Mouse (Mus musculus) midbrain, embryonic 14.5 days (tissue): ENCODE data around the gene Myt1. TPM values are rescaled to one million over a fixed set of nuclear protein-coding genes. Genes with fewer than 3 reads are reported as not detected.
A peak's percentile ranks its signal among the peaks of the same experiment; 100 is the strongest.

ENCODE experiments used
- ATAC-seq: fragments of 200-750 bp; cut with Nextera tagmentation; 2 replicates; pipeline ENCODE4 v1.8.0; 2017; ENCODE audit warnings: moderate number of reproducible peaks, moderate library complexity; ENCODE audit not compliant: low FRiP score, low TSS enrichment
- DNase-seq: peaks from one replicate; pipeline ENCODE4 v3.0.0-alpha.2; 2015
- H3K27ac ChIP-seq: fragments of 300-500 bp; sonication (generic); replicated peaks from 2 replicates; pipeline ENCODE4 v1.5.1; 2014; ENCODE audit warnings: mild to moderate bottlenecking, low read depth, low read length, moderate library complexity
- H3K27me3 ChIP-seq: fragments of 300-500 bp; sonication (generic); 2 replicates; pipeline ENCODE4 v1.6.1; 2014; ENCODE audit warnings: low read length, control low read depth, mixed read lengths; ENCODE audit not compliant: control insufficient read depth, insufficient read depth
- H3K36me3 ChIP-seq: fragments of 300-500 bp; sonication (generic); 2 replicates; pipeline ENCODE4 v1.6.1; 2014; ENCODE audit warnings: low read length, control low read depth; ENCODE audit not compliant: control insufficient read depth, insufficient read depth
- H3K4me1 ChIP-seq: fragments of 300-500 bp; sonication (generic); 2 replicates; pipeline ENCODE4 v1.6.1; 2014; ENCODE audit warnings: mild to moderate bottlenecking, antibody characterized with exemption, low read length, control low read depth; ENCODE audit not compliant: control insufficient read depth, insufficient read depth
- H3K4me2 ChIP-seq: fragments of 300-500 bp; sonication (generic); 2 replicates; pipeline ENCODE4 v1.6.1; 2014; ENCODE audit warnings: mild to moderate bottlenecking, low read length, moderate library complexity
- H3K4me3 ChIP-seq: fragments of 300-500 bp; sonication (generic); replicated peaks from 2 replicates; pipeline ENCODE4 v1.5.1; 2014; ENCODE audit warnings: low read depth, low read length
- H3K9ac ChIP-seq: fragments of 300-500 bp; sonication (generic); replicated peaks from 2 replicates; pipeline ENCODE4 v1.6.1; 2014; ENCODE audit warnings: mild to moderate bottlenecking, low read length, moderate library complexity
- H3K9me3 ChIP-seq: fragments of 300-500 bp; sonication (generic); 2 replicates; pipeline ENCODE4 v1.6.1; 2016; ENCODE audit warnings: low read length, control low read depth, mixed read lengths; ENCODE audit not compliant: control insufficient read depth
- WGBS: fragments of 180-500 bp; shearing (Covaris S2); extraction: QIAGEN DNeasy Blood & Tissue Kit; methylation state at CpG from one replicate; pipeline ENCODE4 v1.1.7; 2014; 5-methylcytosine and 5-hydroxymethylcytosine counted together
- polyA plus RNA-seq: library from polyadenylated mRNA; unstranded; fragments of >200 nt; fragmentation: Nextera tagmentation; extraction: Ambion mirVana; gene quantifications from 2 replicates; pipeline ENCODE4 v1.2.1, GENCODE M21; 2014

Gene Myt1
- 21.2 and 31.3 TPM in 2 replicates for polyA plus RNA-seq

- Histone ChIP-seq H3K9me3 (no peaks in the 10 kb centered on the region), H3K36me3 (no peaks in the 10 kb centered on the region), H3K9ac (peak within 1 kb of the TSS; percentile 52), H3K27ac (peak within 1 kb of the TSS; percentile 90), H3K27me3 (no peaks in the 10 kb centered on the region), H3K4me1 (peaks cover 60% of the 10 kb centered on the region), H3K4me3 (peak within 1 kb of the TSS; percentile 57), H3K4me2 (peak within 1 kb of the TSS; percentile 76)
- WGBS, result 11% methylated on average over 8 of the region's 8 CpGs
- ATAC-seq (peak; percentile 79), DNase-seq (peak; percentile 82)
Observed at GRCm38 (mm10) chr2:181763006-181763830, at the start of gene Myt1. Myt1 (plus strand) TSS chr2:181763332.

- Histone ChIP-seq H3K36me3 (peaks cover 9% of the 10 kb centered on the region), H3K4me3 (peak overlapping the region; percentile 54), H3K27me3 (no peaks in the 10 kb centered on the region), H3K27ac (peak overlapping the region; percentile 94), H3K9ac (peak overlapping the region; percentile 59; the same call in 1 of the 2 replicates), H3K4me2 (peak overlapping the region; percentile 73), H3K9me3 (no peaks in the 10 kb centered on the region), H3K4me1 (peaks cover 41% of the 10 kb centered on the region)
- DNase-seq (peak; percentile 85), ATAC-seq (peak; percentile 70)
- WGBS, result 16% methylated on average over 1 of the region's 1 CpGs
Observed at GRCm38 (mm10) chr2:181713749-181714148, 49.4 kb upstream of the Myt1 start.

GRCm38 (mm10) chr2:181714903-181715326 lies 48.2 kb upstream of the Myt1 start, which contains the start of gene Oprl1:
Oprl1 (plus strand) TSS chr2:181715016.
- peaks cover 41% of the 10 kb centered on the region for H3K4me1 ChIP-seq
- no peaks in the 10 kb centered on the region for H3K27me3 ChIP-seq
- H3K9me3 ChIP-seq, result no peaks in the 10 kb centered on the region
- H3K4me3 ChIP-seq, result peak within 1 kb of the TSS; percentile 54
- H3K9ac ChIP-seq, result peak within 1 kb of the TSS; percentile 59
- H3K27ac ChIP-seq, result peak within 1 kb of the TSS; percentile 94
- H3K4me2 ChIP-seq, result peak within 1 kb of the TSS; percentile 73
- ATAC-seq (peak; percentile 79), DNase-seq (peak; percentile 88)
- 1% methylated on average over 7 of the region's 7 CpGs for WGBS
- H3K36me3 ChIP-seq, result peaks cover 21% of the 10 kb centered on the region

GRCm38 (mm10) chr2:181715382-181715781 lies 47.8 kb upstream of the Myt1 start:
- Histone ChIP-seq H3K27ac (peak overlapping the region; percentile 94), H3K27me3 (no peaks in the 10 kb centered on the region), H3K4me3 (peak overlapping the region; percentile 54), H3K9ac (peak overlapping the region; percentile 59), H3K4me1 (peaks cover 41% of the 10 kb centered on the region), H3K4me2 (peak overlapping the region; percentile 73), H3K36me3 (peaks cover 25% of the 10 kb centered on the region), H3K9me3 (no peaks in the 10 kb centered on the region)
- ATAC-seq, result no peak
- 38% methylated on average over 3 of the region's 3 CpGs for WGBS
- DNase-seq, result no peak

GRCm38 (mm10) chr2:181716991-181717390 lies 46.1 kb upstream of the Myt1 start:
- Histone ChIP-seq H3K4me1 (peaks cover 41% of the 10 kb centered on the region), H3K27me3 (no peaks in the 10 kb centered on the region), H3K4me3 (peak overlapping the region; percentile 54), H3K9me3 (no peaks in the 10 kb centered on the region), H3K4me2 (peak overlapping the region; percentile 73), H3K9ac (no peak overlapping the region), H3K36me3 (peaks cover 36% of the 10 kb centered on the region), H3K27ac (no peak overlapping the region)
- WGBS, result 53% methylated on average over 3 of the region's 3 CpGs
- ATAC-seq (no peak), DNase-seq (peak; percentile 39)

GRCm38 (mm10) chr2:181720061-181720460 lies 43.1 kb upstream of the Myt1 start:
- Histone ChIP-seq H3K27me3 (no peaks in the 10 kb centered on the region), H3K9me3 (no peaks in the 10 kb centered on the region), H3K4me2 (no peak overlapping the region), H3K4me3 (no peak overlapping the region), H3K9ac (no peak overlapping the region), H3K4me1 (peaks cover 19% of the 10 kb centered on the region), H3K36me3 (peaks cover 39% of the 10 kb centered on the region), H3K27ac (no peak overlapping the region)
- no peak for ATAC-seq
- WGBS, result 43% methylated on average over 3 of the region's 3 CpGs
- peak; percentile 16 for DNase-seq

GRCm38 (mm10) chr2:181721200-181721599 lies 41.9 kb upstream of the Myt1 start:
- no peak overlapping the region for H3K27ac ChIP-seq
- ATAC-seq, result no peak
- H3K27me3 ChIP-seq, result no peaks in the 10 kb centered on the region
- H3K4me1 ChIP-seq, result peaks cover 12% of the 10 kb centered on the region
- DNase-seq, result no peak
- peaks cover 42% of the 10 kb centered on the region for H3K36me3 ChIP-seq
- no peak overlapping the region for H3K4me2 ChIP-seq
- no peak overlapping the region for H3K9ac ChIP-seq
- no peaks in the 10 kb centered on the region for H3K9me3 ChIP-seq
- no peak overlapping the region for H3K4me3 ChIP-seq

- Histone ChIP-seq H3K4me3 (no peak overlapping the region), H3K27me3 (no peaks in the 10 kb centered on the region), H3K4me1 (peaks cover 2% of the 10 kb centered on the region), H3K9ac (no peak overlapping the region; the same call in 1 of the 2 replicates), H3K27ac (no peak overlapping the region), H3K9me3 (no peaks in the 10 kb centered on the region), H3K4me2 (no peak overlapping the region), H3K36me3 (peaks cover 51% of the 10 kb centered on the region)
- DNase-seq (peak; percentile 87), ATAC-seq (peak; percentile 37)
- 3% methylated on average over 3 of the region's 3 CpGs for WGBS
Observed at GRCm38 (mm10) chr2:181722213-181722612, 40.9 kb upstream of the Myt1 start.
